Mouse (Mus musculus): ENCODE data around the gene Cryl1. TPM values are rescaled to one million over a fixed set of nuclear protein-coding genes. Genes with fewer than 3 reads are reported as not detected.

The Cryl1 gene
- polyA plus RNA-seq, 1 experiment = not detected

DNA sequence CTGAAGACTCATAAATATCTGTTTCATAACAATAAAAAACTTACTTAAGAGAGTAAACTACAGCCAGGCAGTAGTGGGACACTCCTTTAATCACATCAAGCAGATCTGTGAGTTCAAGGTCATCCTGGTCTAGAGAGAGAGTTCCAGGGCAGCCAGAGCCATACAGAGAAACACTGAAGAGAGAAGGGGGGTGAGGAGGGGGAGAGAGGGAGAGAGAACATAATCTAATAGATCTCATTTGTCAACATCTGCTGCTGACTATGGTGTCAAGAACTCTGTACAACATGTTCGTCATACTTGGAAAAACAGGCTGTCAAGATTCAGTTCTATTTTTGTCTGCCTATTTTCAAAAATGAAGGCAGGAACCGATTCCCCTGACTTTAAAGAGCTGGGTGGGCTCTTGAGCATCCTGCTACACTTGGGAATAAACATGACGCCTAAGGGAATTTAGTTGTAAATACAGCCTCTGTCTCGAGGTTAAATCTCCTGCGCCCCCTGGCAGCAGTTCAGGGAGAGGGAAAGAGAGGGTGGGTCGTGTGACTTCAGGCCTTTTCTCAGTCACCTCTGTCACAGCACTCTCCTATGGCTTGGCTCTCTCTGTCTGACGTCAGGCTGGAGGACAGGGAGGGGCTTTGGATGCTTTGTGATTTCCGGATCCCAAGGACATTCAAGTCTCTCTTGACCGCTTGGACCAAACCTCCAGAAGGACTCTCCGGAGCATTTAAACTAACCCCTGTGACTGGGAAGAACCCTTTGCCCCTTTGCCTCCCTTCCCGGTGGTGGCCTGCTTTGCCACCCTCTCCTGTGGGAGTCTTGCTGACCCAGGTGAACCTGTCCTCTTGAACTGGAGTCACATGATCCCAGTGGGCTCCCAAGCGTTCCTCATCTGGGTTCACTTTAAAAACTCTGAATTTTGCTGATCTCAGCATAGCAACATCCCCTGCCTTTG, 9.0 kb upstream of the Cryl1 start:
- WGBS = 8% methylated on average over 12 of the region's 12 CpGs

DNA sequence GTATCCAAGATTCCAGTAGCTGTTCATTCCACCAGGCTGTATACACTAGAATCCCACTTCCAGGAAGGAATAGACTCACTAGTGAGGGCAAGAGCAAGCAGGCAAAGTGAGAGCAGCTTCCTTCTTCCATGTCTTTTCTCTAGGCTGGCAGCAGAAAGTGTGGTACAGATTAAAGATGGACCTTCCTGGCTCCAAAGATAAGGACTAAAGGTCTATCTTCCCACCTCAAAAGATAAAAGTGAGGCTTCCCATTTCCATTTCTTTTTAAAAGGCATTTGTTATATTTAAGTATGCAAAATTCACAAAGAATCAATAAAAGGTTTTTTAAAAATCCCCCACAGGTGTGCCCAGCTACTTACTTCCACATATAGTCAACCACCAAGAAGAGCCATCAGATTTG, 4.5 kb upstream of the Cryl1 start:
- Histone ChIP-seq H3K4me1 (ENCODE audit: control insufficient read depth, insufficient read depth, low read length) (peaks cover 5% of the 10 kb centered on the region), H3K4me3 (ENCODE audit: insufficient read depth, low read depth, low read length) (no peak overlapping the region), H3K27ac (ENCODE audit: insufficient read depth, low read depth, low read length) (no peak overlapping the region)
- no peak for TF ChIP-seq POLR2A (IDR thresholded peaks at IDR 0.05; ENCODE audit: insufficient read depth, low read depth, low read length)
- TF ChIP-seq CTCF (IDR thresholded peaks at IDR 0.05; ENCODE audit: insufficient read depth, low read depth, low read length) = no peak

More for the DNA sequence above, 9.0 kb upstream of the Cryl1 start:
- Histone ChIP-seq H3K4me1 (ENCODE audit: control insufficient read depth, insufficient read depth, low read length) (peaks cover 11% of the 10 kb centered on the region), H3K27ac (ENCODE audit: insufficient read depth, low read depth, low read length) (no peak overlapping the region; the same call in 1 of the 2 replicates), H3K4me3 (ENCODE audit: insufficient read depth, low read depth, low read length) (no peak overlapping the region)
- peak; percentile 37; the same call in 1 of the 2 replicates for TF ChIP-seq CTCF (IDR thresholded peaks at IDR 0.05; ENCODE audit: insufficient read depth, low read depth, low read length)
- no peak for TF ChIP-seq POLR2A (IDR thresholded peaks at IDR 0.05; ENCODE audit: insufficient read depth, low read depth, low read length)

DNA sequence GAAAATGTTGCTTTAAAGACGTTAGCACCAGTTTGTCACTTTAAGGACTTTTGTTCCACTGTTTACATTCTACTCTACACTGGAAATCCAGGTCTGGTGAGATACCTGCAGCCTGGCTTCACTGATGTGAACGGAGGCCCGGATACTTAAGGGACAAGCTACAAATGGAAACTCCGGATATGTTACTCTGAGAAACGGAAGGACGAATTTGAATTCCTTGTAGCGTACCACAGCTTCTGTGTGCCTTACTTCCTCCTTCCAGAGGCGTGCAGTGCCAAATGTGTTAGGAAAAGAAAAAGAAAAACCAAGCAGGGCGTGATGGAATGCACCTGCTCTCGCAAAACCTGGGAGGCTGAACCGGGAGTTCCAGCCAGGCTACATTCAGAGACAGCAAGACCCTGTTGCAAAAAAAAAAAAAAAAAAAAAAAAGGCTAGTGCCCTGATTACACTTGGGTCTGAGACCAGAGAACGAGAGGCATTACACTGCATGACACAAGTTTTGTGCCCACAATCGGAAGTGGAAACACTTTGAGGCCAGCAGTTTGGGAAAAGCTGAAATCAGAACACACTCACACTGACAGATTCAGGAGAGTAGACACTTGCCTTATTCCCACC, 591 bp upstream of the Cryl1 start:
- WGBS = 6% methylated on average over 13 of the region's 13 CpGs
- H3K27ac ChIP-seq (ENCODE audit: insufficient read depth, low read depth, low read length) = no peak overlapping the region
- no peaks in the 10 kb centered on the region for H3K4me1 ChIP-seq (ENCODE audit: control insufficient read depth, insufficient read depth, low read length)
- TF ChIP-seq POLR2A (IDR thresholded peaks at IDR 0.05; ENCODE audit: insufficient read depth, low read depth, low read length) (no peak), CTCF (IDR thresholded peaks at IDR 0.05; ENCODE audit: insufficient read depth, low read depth, low read length) (no peak)
- peak overlapping the region; percentile 70 for H3K4me3 ChIP-seq (ENCODE audit: insufficient read depth, low read depth, low read length)

DNA sequence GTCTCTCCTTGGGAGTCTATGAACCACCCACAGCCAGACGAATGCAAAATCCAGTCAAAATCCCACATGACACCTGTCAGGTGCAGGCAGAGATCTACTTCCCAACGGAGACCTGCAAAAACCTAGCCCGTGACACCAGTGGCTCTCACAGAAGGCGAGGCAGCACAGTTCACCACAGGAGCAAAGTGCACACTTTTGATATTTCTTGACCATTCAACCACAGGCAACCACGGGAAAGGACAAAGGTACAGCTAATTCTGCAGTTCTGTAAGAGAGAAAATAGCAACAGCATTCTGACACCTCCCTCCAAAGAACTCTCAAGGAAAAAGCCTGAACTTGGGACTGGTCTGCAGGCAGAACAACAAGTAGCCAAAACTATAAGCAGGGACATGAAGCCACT, 1.1 kb downstream of the Cryl1 start:
- 87% methylated on average over 5 of the region's 5 CpGs for WGBS
- no peak for TF ChIP-seq POLR2A (IDR thresholded peaks at IDR 0.05; ENCODE audit: insufficient read depth, low read depth, low read length)
- TF ChIP-seq CTCF (IDR thresholded peaks at IDR 0.05; ENCODE audit: insufficient read depth, low read depth, low read length) = no peak
- H3K4me1 ChIP-seq (ENCODE audit: control insufficient read depth, insufficient read depth, low read length) = no peaks in the 10 kb centered on the region
- no peak overlapping the region for H3K4me3 ChIP-seq (ENCODE audit: insufficient read depth, low read depth, low read length)
- no peak overlapping the region for H3K27ac ChIP-seq (ENCODE audit: insufficient read depth, low read depth, low read length)

DNA sequence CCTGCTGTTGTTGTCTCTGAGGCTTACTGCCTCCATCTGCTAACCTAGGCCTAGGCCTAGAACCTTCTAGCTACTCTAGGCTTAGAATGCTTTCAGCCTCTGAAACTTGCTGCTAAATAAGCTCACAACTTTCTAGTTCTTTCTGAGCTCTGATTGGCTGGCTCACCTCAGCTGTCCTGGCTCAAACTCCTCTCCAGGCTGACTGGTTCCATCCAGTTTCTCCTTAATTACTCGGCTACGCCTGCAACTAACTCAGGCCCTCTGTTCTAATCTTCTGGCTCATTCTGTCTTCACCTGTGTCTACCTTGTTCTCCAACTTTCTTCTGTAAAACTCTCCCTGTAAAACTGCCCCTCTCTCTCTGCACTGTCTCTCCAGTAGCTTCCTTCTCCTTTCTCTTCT, 2.9 kb downstream of the Cryl1 start:
- TF ChIP-seq POLR2A (IDR thresholded peaks at IDR 0.05; ENCODE audit: insufficient read depth, low read depth, low read length) = no peak
- no peak for TF ChIP-seq CTCF (IDR thresholded peaks at IDR 0.05; ENCODE audit: insufficient read depth, low read depth, low read length)
- Histone ChIP-seq H3K4me3 (ENCODE audit: insufficient read depth, low read depth, low read length) (no peak overlapping the region), H3K27ac (ENCODE audit: insufficient read depth, low read depth, low read length) (no peak overlapping the region), H3K4me1 (ENCODE audit: control insufficient read depth, insufficient read depth, low read length) (no peaks in the 10 kb centered on the region)
- WGBS = 82% methylated on average over 2 of the region's 2 CpGs

- Histone ChIP-seq H3K4me3 (ENCODE audit: insufficient read depth, low read depth, low read length) (no peak overlapping the region), H3K4me1 (ENCODE audit: control insufficient read depth, insufficient read depth, low read length) (no peaks in the 10 kb centered on the region), H3K27ac (ENCODE audit: insufficient read depth, low read depth, low read length) (no peak overlapping the region)
- 79% methylated on average over 5 of the region's 5 CpGs for WGBS
- TF ChIP-seq CTCF (IDR thresholded peaks at IDR 0.05; ENCODE audit: insufficient read depth, low read depth, low read length) (no peak), POLR2A (IDR thresholded peaks at IDR 0.05; ENCODE audit: insufficient read depth, low read depth, low read length) (no peak)
These were observed 6.1 kb downstream of the Cryl1 start for GRCm38 (mm10) chr14:57392278-57392677.

DNA sequence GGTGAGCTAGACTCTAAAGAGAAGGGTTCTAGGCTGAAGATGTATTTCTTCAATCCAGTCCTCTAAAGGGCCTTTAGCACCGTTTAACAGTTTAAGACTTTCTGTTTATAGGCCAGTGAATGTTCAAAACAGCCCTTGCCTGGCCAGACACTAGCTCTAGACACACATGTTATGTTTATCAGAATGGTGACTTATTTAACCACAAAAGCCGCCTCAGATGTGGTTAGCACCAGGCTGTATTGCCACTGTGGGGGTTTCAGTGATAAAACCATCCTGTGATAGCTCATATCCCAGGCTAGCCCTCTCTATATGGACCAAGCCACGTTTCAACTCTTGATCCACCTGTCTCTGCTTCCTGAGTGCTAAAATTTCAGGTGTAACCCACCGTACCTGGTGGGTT, 6.7 kb downstream of the Cryl1 start:
- WGBS = 78% methylated on average over 4 of the region's 4 CpGs
- TF ChIP-seq POLR2A (IDR thresholded peaks at IDR 0.05; ENCODE audit: insufficient read depth, low read depth, low read length) (no peak), CTCF (IDR thresholded peaks at IDR 0.05; ENCODE audit: insufficient read depth, low read depth, low read length) (no peak)
- H3K4me3 ChIP-seq (ENCODE audit: insufficient read depth, low read depth, low read length) = no peak overlapping the region

DNA sequence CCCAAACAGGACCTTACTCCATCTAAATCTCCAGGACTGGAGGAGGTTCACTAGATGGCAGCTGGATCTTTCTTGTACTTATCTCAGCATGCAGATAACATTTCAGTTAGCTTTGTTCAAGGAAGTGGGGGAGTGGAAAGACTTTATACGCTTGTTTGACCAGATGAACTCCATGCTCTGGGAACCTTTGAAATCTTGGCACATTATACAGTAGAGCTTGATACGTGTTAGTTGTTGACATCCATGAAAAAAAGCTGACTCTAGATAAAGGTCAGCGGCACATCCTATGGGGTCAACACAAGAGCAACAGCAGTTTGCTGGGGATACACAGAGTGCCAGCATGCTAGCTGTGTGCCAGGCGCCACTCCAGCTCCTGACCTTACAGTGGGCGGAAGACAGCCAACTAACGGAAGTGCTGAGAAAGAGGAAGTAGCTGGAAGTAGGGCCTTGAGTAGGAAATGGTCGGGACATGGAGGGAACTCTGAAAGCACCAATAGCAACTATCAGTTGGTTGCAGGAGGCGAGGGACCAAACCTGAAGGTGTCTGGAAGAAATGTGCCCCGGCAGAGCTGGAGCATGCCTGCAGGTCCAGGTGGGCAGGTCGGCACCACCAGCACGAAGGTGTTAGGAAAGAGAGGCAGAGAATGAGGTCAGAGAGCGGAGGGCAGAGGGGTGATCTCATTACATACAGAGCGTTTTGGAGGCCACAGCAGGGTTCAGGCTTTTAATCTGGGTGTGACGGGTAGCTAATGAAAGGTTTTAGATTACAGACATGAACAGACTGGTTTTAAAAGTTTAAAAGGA, 11.4 kb downstream of the Cryl1 start:
- Histone ChIP-seq H3K27ac (ENCODE audit: insufficient read depth, low read depth, low read length) (no peak overlapping the region), H3K4me3 (ENCODE audit: insufficient read depth, low read depth, low read length) (no peak overlapping the region), H3K4me1 (ENCODE audit: control insufficient read depth, insufficient read depth, low read length) (no peaks in the 10 kb centered on the region)
- 71% methylated on average over 14 of the region's 14 CpGs for WGBS
- TF ChIP-seq POLR2A (IDR thresholded peaks at IDR 0.05; ENCODE audit: insufficient read depth, low read depth, low read length) (no peak), CTCF (IDR thresholded peaks at IDR 0.05; ENCODE audit: insufficient read depth, low read depth, low read length) (no peak)

More for the DNA sequence above, 6.7 kb downstream of the Cryl1 start:
- Histone ChIP-seq H3K4me1 (ENCODE audit: control insufficient read depth, insufficient read depth, low read length) (no peaks in the 10 kb centered on the region), H3K27ac (ENCODE audit: insufficient read depth, low read depth, low read length) (no peak overlapping the region)

All from olfactory bulb, adult 2 months (tissue).